Mouse (Mus musculus): ENCODE results near the gene P2rx6. TPM values are rescaled to one million over a fixed set of nuclear protein-coding genes. Genes with fewer than 3 reads are reported as not detected.

The P2rx6 gene
- polyA plus RNA-seq, 1 experiment from 2014 or later = 3.3 TPM

- Histone ChIP-seq H3K4me1 (ENCODE audit: insufficient read depth, low read depth, low read length) (no peaks in the 10 kb centered on the region; the same call in 1 of the 2 replicates), H3K9me3 (ENCODE audit: low read length) (no peaks in the 10 kb centered on the region), H3K36me3 (ENCODE audit: insufficient read depth, low read length) (no peaks in the 10 kb centered on the region), H3K27me3 (replicated peaks; ENCODE audit: insufficient read depth, low read length) (no peaks in the 10 kb centered on the region), H3K27ac (ENCODE audit: low read length) (no peak overlapping the region), H3K4me3 (ENCODE audit: low read depth, low read length) (no peak overlapping the region), H3K9ac (replicated peaks; ENCODE audit: low read depth) (no peak overlapping the region), H3K4me2 (replicated peaks; ENCODE audit: low read depth, low read length) (no peak overlapping the region)
- no peak for TF ChIP-seq EP300 (IDR thresholded peaks at IDR 0.05)
- TF ChIP-seq CTCF (IDR thresholded peaks at IDR 0.05) = peak; percentile 80
- ATAC-seq (peak; percentile 74), DNase-seq (ENCODE audit: low spot score) (peak; percentile 64)
- WGBS = 9% methylated on average over 13 of the region's 13 CpGs
Observed at GRCm38 (mm10) chr16:17617922-17618565, 56.4 kb downstream of the P2rx6 start.

DNA sequence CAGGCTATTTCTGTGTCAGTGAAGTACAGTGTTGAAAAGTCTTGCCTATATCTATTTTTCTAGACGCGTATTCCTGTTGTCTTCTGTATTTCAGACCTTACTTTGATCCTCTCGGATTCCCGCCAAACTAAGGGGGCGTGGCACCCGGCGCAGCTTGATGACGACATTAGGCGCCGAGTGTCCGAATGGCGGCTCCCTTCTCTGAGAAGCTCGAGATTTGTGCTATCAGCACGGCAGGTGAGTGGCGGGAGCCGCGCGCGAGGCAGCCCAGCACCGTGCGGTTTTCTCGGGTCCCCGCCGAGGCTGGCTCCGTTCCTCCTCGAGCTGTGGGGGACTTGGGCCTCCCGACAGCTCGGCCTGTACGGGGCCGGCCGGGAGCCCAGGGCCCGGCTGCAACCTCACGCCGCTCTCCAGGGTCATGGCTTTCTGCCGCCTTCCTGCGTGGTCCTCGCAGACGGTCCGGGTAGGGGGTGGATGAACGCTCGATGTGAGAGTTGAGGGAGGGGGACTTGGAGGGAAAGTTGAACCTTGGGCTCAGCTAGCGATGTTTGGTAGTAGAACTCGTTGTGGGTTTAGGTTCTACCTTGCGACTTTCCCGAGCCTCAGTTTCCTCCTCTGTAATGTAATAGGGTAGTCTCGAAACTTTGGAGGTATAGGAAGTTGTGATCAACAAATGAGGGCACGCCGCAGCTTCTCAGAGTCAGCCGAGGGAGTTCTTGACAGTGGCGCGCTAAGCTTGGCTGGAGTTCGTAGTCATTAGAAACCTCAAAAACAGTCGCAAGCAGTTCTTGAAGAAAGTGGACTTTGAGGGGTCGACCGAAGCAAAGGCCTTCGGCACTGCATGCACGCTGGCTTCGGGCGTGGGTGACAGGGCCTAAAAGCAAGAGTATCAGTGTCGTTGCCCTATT, 57.8 kb downstream of the P2rx6 start, which contains the start of gene Smpd4:
Smpd4 (plus strand) TSS at position 157 of the 908 bp plus-strand sequence.
- Histone ChIP-seq H3K4me1 (ENCODE audit: insufficient read depth, low read depth, low read length) (no peaks in the 10 kb centered on the region; the same call in 1 of the 2 replicates), H3K4me2 (replicated peaks; ENCODE audit: low read depth, low read length) (peak within 1 kb of the TSS; percentile 83), H3K4me3 (ENCODE audit: low read depth, low read length) (peak within 1 kb of the TSS; percentile 77), H3K36me3 (ENCODE audit: insufficient read depth, low read length) (no peaks in the 10 kb centered on the region), H3K9ac (replicated peaks; ENCODE audit: low read depth) (peak within 1 kb of the TSS; percentile 77), H3K27ac (ENCODE audit: low read length) (0 out of 2 replicates have a peak within 1 kb of the TSS, but pooled peaks have one; percentile 11), H3K9me3 (ENCODE audit: low read length) (no peaks in the 10 kb centered on the region), H3K27me3 (replicated peaks; ENCODE audit: insufficient read depth, low read length) (no peaks in the 10 kb centered on the region)
- 2% methylated on average over 58 of the region's 60 CpGs for WGBS
- no peak for TF ChIP-seq EP300 (IDR thresholded peaks at IDR 0.05)
- no peak for TF ChIP-seq CTCF (IDR thresholded peaks at IDR 0.05)
- peak; percentile 76 for DNase-seq (ENCODE audit: low spot score)
- peak; percentile 67 for ATAC-seq

GRCm38 (mm10) chr16:17621936-17622335, 60.3 kb downstream of the P2rx6 start:
- WGBS = 97% methylated on average over 1 of the region's 1 CpGs
- no peaks in the 10 kb centered on the region for H3K9me3 ChIP-seq (ENCODE audit: low read length)
- DNase-seq (ENCODE audit: low spot score) = no peak
- no peak overlapping the region for H3K9ac ChIP-seq (replicated peaks; ENCODE audit: low read depth)
- no peak overlapping the region for H3K4me3 ChIP-seq (ENCODE audit: low read depth, low read length)
- H3K36me3 ChIP-seq (ENCODE audit: insufficient read depth, low read length) = peaks cover 10% of the 10 kb centered on the region; the same call in 1 of the 2 replicates
- TF ChIP-seq CTCF (IDR thresholded peaks at IDR 0.05) (no peak), EP300 (IDR thresholded peaks at IDR 0.05) (no peak)
- no peaks in the 10 kb centered on the region for H3K27me3 ChIP-seq (replicated peaks; ENCODE audit: insufficient read depth, low read length)
- H3K4me2 ChIP-seq (replicated peaks; ENCODE audit: low read depth, low read length) = no peak overlapping the region
- H3K27ac ChIP-seq (ENCODE audit: low read length) = no peak overlapping the region
- no peak for ATAC-seq
- no peaks in the 10 kb centered on the region; the same call in 1 of the 2 replicates for H3K4me1 ChIP-seq (ENCODE audit: insufficient read depth, low read depth, low read length)

DNA sequence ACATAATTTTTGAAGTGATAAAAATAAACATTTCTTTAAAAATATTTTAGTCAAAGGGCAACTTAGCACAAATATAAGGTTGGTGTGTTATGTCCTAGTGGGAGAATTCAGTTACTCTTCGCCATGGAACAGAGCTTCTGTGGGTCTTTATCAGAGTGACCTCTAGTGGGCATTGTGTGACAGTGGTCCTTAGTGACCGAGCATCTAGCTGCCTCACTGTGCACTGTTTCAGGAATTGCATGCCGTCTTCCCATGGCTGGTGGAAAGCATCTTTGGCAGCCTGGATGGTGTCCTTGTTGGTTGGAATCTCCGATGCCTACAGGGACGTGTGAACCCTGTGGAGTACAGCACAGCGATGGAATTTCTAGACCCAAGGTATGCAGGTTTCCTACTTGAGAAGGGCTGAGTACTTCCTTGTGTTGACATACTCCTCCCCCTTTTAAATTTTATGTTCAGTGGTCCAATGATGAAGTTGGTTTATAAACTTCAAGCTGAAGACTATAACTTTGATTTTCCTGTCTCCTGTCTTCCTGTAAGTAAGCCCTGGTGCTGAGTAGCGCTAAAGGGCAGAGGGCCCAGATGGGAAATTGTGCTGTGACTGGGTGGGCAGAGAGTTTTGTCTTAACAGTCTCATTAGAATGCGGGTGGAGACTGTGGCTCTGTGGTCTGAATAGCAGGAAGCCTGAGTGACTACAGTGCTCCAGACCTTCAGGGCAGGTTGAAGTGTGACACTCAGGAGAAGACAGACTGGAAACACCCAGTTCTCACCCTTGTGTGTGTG, 64.0 kb downstream of the P2rx6 start:
- Histone ChIP-seq H3K36me3 (ENCODE audit: insufficient read depth, low read length) (peaks cover 23% of the 10 kb centered on the region; the same call in 1 of the 2 replicates), H3K9ac (replicated peaks; ENCODE audit: low read depth) (no peak overlapping the region), H3K4me3 (ENCODE audit: low read depth, low read length) (no peak overlapping the region), H3K4me1 (ENCODE audit: insufficient read depth, low read depth, low read length) (no peaks in the 10 kb centered on the region), H3K27ac (ENCODE audit: low read length) (peak overlapping the region; percentile 26; the same call in 1 of the 2 replicates), H3K9me3 (ENCODE audit: low read length) (no peaks in the 10 kb centered on the region), H3K27me3 (replicated peaks; ENCODE audit: insufficient read depth, low read length) (no peaks in the 10 kb centered on the region), H3K4me2 (replicated peaks; ENCODE audit: low read depth, low read length) (no peak overlapping the region)
- DNase-seq (ENCODE audit: low spot score) = peak; percentile 60
- peak; percentile 92 for ATAC-seq
- WGBS = 43% methylated on average over 8 of the region's 8 CpGs
- TF ChIP-seq CTCF (IDR thresholded peaks at IDR 0.05) (peak; percentile 75), EP300 (IDR thresholded peaks at IDR 0.05) (peak; percentile 75)

DNA sequence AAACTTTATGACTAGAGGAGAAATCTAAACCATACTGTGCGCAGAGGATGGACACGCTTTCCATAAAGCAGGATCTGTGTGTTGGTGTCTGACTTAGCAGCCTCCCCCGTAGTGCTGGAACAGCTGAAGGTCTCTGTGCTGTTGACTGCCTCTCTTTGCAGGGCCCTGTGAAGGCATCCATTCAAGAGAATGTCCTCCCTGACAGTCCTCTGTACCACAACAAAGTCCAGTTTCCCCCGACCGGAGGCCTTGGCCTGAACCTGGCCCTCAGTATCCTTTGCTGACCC, 64.5 kb downstream of the P2rx6 start:
- Histone ChIP-seq H3K4me3 (ENCODE audit: low read depth, low read length) (no peak overlapping the region), H3K4me1 (ENCODE audit: insufficient read depth, low read depth, low read length) (no peaks in the 10 kb centered on the region), H3K4me2 (replicated peaks; ENCODE audit: low read depth, low read length) (no peak overlapping the region), H3K9me3 (ENCODE audit: low read length) (no peaks in the 10 kb centered on the region), H3K27me3 (replicated peaks; ENCODE audit: insufficient read depth, low read length) (no peaks in the 10 kb centered on the region), H3K27ac (ENCODE audit: low read length) (peak overlapping the region; percentile 26; the same call in 1 of the 2 replicates), H3K36me3 (ENCODE audit: insufficient read depth, low read length) (peaks cover 23% of the 10 kb centered on the region; the same call in 1 of the 2 replicates), H3K9ac (replicated peaks; ENCODE audit: low read depth) (no peak overlapping the region)
- TF ChIP-seq CTCF (IDR thresholded peaks at IDR 0.05) (no peak), EP300 (IDR thresholded peaks at IDR 0.05) (no peak)
- ATAC-seq = no peak
- WGBS = 85% methylated on average over 5 of the region's 5 CpGs
- no peak for DNase-seq (ENCODE audit: low spot score)

Other genes with a start within 250 kb of the P2rx6 start
- 1.2 and 2.1 TPM in 2 replicates for gene Serpind1, start 230.5 kb upstream of the P2rx6 start, polyA plus RNA-seq (2015; fragmentation: Nextera tagmentation; extraction: Ambion mirVana)
- 11.5 and 13.4 TPM in 2 replicates for gene Snap29, start 155.9 kb upstream of the P2rx6 start, polyA plus RNA-seq (2015; fragmentation: Nextera tagmentation; extraction: Ambion mirVana)
- 14.2 and 17.1 TPM in 2 replicates for gene Pi4ka, start 155.6 kb upstream of the P2rx6 start, polyA plus RNA-seq (2015; fragmentation: Nextera tagmentation; extraction: Ambion mirVana)
- gene Crkl, start 109.9 kb upstream of the P2rx6 start, polyA plus RNA-seq (2015; fragmentation: Nextera tagmentation; extraction: Ambion mirVana) = 33.1 and 39.6 TPM in 2 replicates
- gene Aifm3, start 72.3 kb upstream of the P2rx6 start, polyA plus RNA-seq (2015; fragmentation: Nextera tagmentation; extraction: Ambion mirVana) = 2.8 and 3.5 TPM in 2 replicates
- gene Lztr1, start 53.2 kb upstream of the P2rx6 start, polyA plus RNA-seq (2015; fragmentation: Nextera tagmentation; extraction: Ambion mirVana) = 63.3 and 64.7 TPM in 2 replicates
- gene Thap7, start 30.7 kb upstream of the P2rx6 start, polyA plus RNA-seq (2015; fragmentation: Nextera tagmentation; extraction: Ambion mirVana) = 49.5 and 53.4 TPM in 2 replicates
- 5.3 and 7.7 TPM in 2 replicates for gene Lrrc74b, start 638 bp upstream of the P2rx6 start, polyA plus RNA-seq (2015; fragmentation: Nextera tagmentation; extraction: Ambion mirVana)
- 12.2 and 14.5 TPM in 2 replicates for gene Slc7a4, start 21.3 kb downstream of the P2rx6 start, polyA plus RNA-seq (2015; fragmentation: Nextera tagmentation; extraction: Ambion mirVana)
- gene Smpd4, start 57.5 kb downstream of the P2rx6 start, polyA plus RNA-seq (2015; fragmentation: Nextera tagmentation; extraction: Ambion mirVana) = 7.9 and 8.8 TPM in 2 replicates
- gene Ccdc74a, start 84.6 kb downstream of the P2rx6 start, polyA plus RNA-seq (2015; fragmentation: Nextera tagmentation; extraction: Ambion mirVana) = 10.4 and 13.0 TPM in 2 replicates
- 23.0 and 24.0 TPM in 2 replicates for gene Med15, start 171.0 kb downstream of the P2rx6 start, polyA plus RNA-seq (2015; fragmentation: Nextera tagmentation; extraction: Ambion mirVana)
- gene Klhl22, start 197.7 kb downstream of the P2rx6 start, polyA plus RNA-seq (2015; fragmentation: Nextera tagmentation; extraction: Ambion mirVana) = 25.4 and 29.8 TPM in 2 replicates
- 18.5 and 20.4 TPM in 2 replicates for gene Scarf2, start 235.4 kb downstream of the P2rx6 start, polyA plus RNA-seq (2015; fragmentation: Nextera tagmentation; extraction: Ambion mirVana)